Mouse (Mus musculus) liver, embryonic 11.5 days (tissue): Measurements from ENCODE around the gene Car5a. TPM values are rescaled to one million over a fixed set of nuclear protein-coding genes. Genes with fewer than 3 reads are reported as not detected.

Source experiments
- ATAC-seq: fragments of 200-750 bp; cut with Nextera tagmentation; replicated peaks from 2 replicates; pipeline ENCODE4 v1.8.0; 2017; ENCODE audit warnings: moderate number of reproducible peaks, mild to moderate bottlenecking, moderate TSS enrichment, moderate library complexity; ENCODE audit not compliant: low FRiP score
- DNase-seq: peaks from one replicate; pipeline ENCODE4 v3.0.0-alpha.2; 2017; ENCODE audit warnings: low spot score
- H3K27ac ChIP-seq: fragments of 300-500 bp; sonication (generic); 2 replicates; pipeline ENCODE4 v1.5.1; 2014; ENCODE audit warnings: mild to moderate bottlenecking, low read depth, low read length, control low read depth
- H3K27me3 ChIP-seq: fragments of 300-500 bp; sonication (generic); replicated peaks from 2 replicates; pipeline ENCODE4 v1.6.1; 2014; ENCODE audit warnings: low read length, mixed read lengths; ENCODE audit not compliant: control insufficient read depth, insufficient read depth
- H3K36me3 ChIP-seq: fragments of 300-500 bp; sonication (generic); 2 replicates; pipeline ENCODE4 v1.6.1; 2014; ENCODE audit warnings: mild to moderate bottlenecking, low read length, moderate library complexity, mixed read lengths; ENCODE audit not compliant: control insufficient read depth, insufficient read depth
- H3K4me1 ChIP-seq: fragments of 300-500 bp; sonication (generic); replicated peaks from 2 replicates; pipeline ENCODE4 v1.6.1; 2014; ENCODE audit warnings: low read length, mixed read lengths; ENCODE audit not compliant: control insufficient read depth, insufficient read depth
- H3K4me2 ChIP-seq: fragments of 300-500 bp; sonication (generic); 2 replicates; pipeline ENCODE4 v1.6.1; 2014; ENCODE audit warnings: mild to moderate bottlenecking, control low read depth, moderate library complexity
- H3K4me3 ChIP-seq: fragments of 300-500 bp; sonication (generic); 2 replicates; pipeline ENCODE4 v1.5.1; 2014; ENCODE audit warnings: low read depth, low read length, control low read depth
- H3K9ac ChIP-seq: fragments of 300-500 bp; sonication (generic); 2 replicates; pipeline ENCODE4 v1.6.1; 2014; ENCODE audit warnings: low read depth, low read length, control low read depth
- H3K9me3 ChIP-seq: fragments of 300-500 bp; sonication (generic); 2 replicates; pipeline ENCODE4 v1.6.1; 2016; ENCODE audit warnings: low read length, inconsistent platforms, mixed read lengths; ENCODE audit not compliant: control insufficient read depth
- WGBS: fragments of 180-500 bp; shearing (Covaris S2); extraction: QIAGEN DNeasy Blood & Tissue Kit; methylation state at CpG from one replicate; pipeline ENCODE4 v1.1.7; 2014; 5-methylcytosine and 5-hydroxymethylcytosine counted together
- polyA plus RNA-seq: library from polyadenylated mRNA; unstranded; fragments of >200 nt; fragmentation: Nextera tagmentation; extraction: Ambion mirVana; gene quantifications from 2 replicates; pipeline ENCODE4 v1.2.1, GENCODE M21; 2014

The Car5a gene
- polyA plus RNA-seq, 1 experiment from 2014 or later = 0.55 TPM

DNA sequence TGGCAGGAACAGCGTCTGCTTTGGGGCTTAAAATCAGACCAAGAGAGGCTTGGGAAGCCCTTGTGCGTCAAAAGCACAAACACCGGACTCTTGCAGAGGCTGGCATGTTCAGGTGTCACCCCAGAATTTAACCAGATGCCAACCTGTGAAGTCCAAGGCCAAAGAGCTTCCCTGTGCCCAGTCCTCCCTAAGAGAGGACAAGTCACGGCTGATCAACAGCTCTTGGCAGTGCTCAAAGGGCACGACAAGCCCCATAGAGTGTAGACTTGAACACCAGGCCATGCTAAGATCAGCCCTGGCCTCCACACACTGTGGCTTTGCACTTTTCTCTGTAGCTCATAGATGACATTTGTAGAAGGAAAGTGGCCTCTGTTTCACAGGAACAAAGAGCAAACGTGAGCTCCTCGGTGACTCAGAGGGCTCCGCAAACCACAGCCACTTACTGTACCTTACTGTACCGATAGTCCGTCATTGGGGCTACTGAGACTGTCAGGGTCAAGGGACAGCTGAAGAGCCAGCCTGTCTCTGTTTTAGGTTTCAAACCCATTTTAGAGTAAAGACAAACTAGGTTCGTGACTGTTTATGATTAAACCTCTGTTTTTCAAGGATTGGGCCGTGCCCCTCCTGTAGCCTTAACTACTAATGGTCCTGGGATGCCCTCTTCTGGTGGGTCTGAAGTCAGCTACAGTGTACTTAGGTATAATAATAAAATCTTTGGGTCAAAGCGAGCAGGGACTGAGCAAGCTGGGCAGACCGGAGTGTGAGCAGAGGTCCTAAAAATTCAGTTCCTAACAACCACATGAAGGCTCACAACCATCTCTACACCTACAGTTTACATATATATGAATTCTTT, 11.8 kb downstream of the Car5a start:
- H3K36me3 ChIP-seq = no peaks in the 10 kb centered on the region
- H3K4me1 ChIP-seq = no peaks in the 10 kb centered on the region
- H3K27me3 ChIP-seq = no peaks in the 10 kb centered on the region; the same call in 1 of the 2 replicates
- ATAC-seq (no peak), DNase-seq (no peak)
- H3K9me3 ChIP-seq = no peaks in the 10 kb centered on the region
- H3K4me3 ChIP-seq = no peak overlapping the region
- H3K4me2 ChIP-seq = no peak overlapping the region
- H3K9ac ChIP-seq = no peak overlapping the region
- H3K27ac ChIP-seq = no peak overlapping the region
- 79% methylated on average over 14 of the region's 14 CpGs for WGBS

DNA sequence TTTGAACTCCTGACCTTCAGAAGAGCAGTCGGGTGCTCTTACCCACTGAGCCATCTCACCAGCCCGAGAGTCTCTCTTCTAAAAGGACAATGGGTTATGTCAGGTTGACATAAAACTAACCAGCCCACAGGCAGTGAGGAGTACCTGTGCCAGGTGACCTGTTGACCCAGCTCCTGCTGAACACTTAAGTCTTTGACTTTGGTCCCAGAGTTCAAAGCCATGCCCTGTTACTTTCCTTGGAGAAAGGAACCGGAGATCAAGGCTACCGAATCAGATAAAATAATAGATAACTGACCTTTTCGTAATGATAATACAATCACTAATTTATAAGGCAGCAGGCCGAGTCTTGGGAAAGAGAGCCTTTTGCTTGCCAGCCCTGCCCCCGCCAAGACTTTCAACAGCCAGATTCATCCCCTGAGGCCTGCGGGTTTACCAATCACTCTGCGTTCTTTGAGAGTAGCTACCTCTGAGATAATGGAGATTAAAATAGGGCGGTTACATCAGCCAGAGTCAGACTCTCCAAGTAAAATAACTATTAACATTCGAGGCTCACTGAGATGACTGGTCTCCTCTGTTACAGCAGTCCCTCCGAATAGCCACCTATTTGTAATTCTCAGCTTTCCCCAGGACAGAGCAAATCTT, 12.6 kb downstream of the Car5a start:
- no peak for ATAC-seq
- Histone ChIP-seq H3K36me3 (no peaks in the 10 kb centered on the region), H3K4me2 (no peak overlapping the region), H3K9me3 (no peaks in the 10 kb centered on the region), H3K27me3 (no peaks in the 10 kb centered on the region; the same call in 1 of the 2 replicates), H3K9ac (no peak overlapping the region), H3K4me3 (no peak overlapping the region), H3K27ac (no peak overlapping the region), H3K4me1 (no peaks in the 10 kb centered on the region)
- no peak for DNase-seq
- WGBS = 78% methylated on average over 12 of the region's 12 CpGs

DNA sequence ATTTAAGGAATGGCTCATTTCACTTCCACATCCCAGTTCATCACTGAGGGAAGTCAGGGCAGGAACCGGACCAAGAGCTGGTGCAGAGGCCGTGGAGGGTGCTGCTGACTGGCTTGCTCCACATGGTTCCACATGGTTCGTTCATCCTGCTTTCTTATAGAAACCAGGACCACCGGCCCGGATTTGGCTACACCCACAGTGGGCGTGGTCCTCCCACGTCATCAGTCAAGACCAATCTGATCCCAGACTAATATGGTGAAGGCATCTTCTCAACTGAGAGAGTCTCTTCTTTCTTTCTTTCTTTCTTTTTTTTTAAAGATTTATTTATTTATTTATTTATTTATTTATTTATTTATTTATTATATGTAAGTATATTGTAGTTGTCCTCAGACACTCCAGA, 13.1 kb downstream of the Car5a start:
- Histone ChIP-seq H3K9ac (no peak overlapping the region), H3K9me3 (no peaks in the 10 kb centered on the region), H3K27me3 (no peaks in the 10 kb centered on the region; the same call in 1 of the 2 replicates), H3K4me1 (no peaks in the 10 kb centered on the region), H3K27ac (no peak overlapping the region), H3K4me2 (no peak overlapping the region), H3K36me3 (no peaks in the 10 kb centered on the region), H3K4me3 (no peak overlapping the region)
- WGBS = 70% methylated on average over 7 of the region's 7 CpGs
- DNase-seq = no peak
- ATAC-seq = no peak

DNA sequence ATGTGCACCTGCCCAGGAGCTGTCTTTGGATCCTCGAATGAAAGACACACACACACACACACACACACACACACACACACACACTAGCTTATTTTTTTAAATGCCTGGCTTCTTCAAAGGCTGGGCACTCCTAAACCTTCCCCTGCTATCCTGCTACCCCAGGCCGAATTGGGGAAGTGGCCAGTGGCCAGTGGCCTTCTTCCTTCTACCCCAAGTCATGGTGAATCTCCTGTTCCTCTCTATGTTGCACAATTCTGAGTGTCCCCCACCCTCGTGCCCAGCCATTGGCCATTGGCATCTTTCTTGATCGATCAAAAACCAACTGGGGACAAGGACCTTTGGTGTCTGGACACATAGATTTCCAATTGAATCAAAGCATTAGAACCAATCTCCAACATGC, 14.7 kb downstream of the Car5a start:
- ATAC-seq (no peak), DNase-seq (no peak)
- Histone ChIP-seq H3K27me3 (no peaks in the 10 kb centered on the region; the same call in 1 of the 2 replicates), H3K9me3 (no peaks in the 10 kb centered on the region), H3K4me2 (no peak overlapping the region), H3K27ac (no peak overlapping the region), H3K9ac (no peak overlapping the region), H3K36me3 (no peaks in the 10 kb centered on the region), H3K4me3 (no peak overlapping the region), H3K4me1 (no peaks in the 10 kb centered on the region)
- 59% methylated on average over 4 of the region's 4 CpGs for WGBS

DNA sequence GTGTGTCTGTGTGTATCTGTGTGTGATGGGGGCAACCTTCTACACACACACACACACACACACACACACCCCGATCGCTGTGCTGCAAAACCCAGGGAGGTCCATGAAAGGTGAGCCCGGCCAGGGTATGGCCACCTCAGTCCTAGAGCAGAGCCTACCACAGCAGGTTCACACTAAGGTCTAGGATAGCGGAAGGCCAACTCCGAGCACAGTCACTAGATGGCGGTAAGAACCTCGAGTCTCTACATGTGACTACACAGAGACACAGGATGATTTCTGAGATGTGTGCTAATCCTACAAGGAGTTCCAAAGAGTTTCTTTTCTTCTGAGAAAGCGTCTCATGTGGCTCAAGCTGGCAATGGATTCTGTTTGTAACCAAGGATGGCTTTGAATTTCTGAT, 17.4 kb downstream of the Car5a start:
- Histone ChIP-seq H3K27ac (no peak overlapping the region), H3K9me3 (no peaks in the 10 kb centered on the region), H3K4me1 (no peaks in the 10 kb centered on the region), H3K4me3 (no peak overlapping the region), H3K4me2 (no peak overlapping the region), H3K27me3 (no peaks in the 10 kb centered on the region; the same call in 1 of the 2 replicates), H3K9ac (no peak overlapping the region), H3K36me3 (no peaks in the 10 kb centered on the region)
- DNase-seq (no peak), ATAC-seq (peak; percentile 57; the same call in 1 of the 2 replicates)
- WGBS = 36% methylated on average over 8 of the region's 8 CpGs

DNA sequence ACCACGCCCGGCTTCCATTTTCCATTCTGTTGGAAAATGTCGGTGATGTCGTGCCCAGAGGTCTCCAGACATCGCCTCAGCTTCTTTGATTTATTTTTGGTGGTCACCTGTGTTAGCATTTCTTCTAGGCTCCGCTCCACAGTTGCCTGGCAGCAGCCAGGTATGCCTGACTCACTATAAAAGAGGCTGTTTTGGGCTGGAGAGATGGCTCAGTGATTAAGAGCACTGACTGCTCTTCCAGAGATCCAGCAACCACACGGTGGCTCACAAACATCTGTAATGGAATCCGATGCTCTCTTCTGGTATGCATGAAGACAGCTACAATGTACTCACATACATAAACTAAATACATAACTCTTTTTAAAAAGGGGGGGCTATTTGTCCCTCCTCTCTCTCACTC, 18.4 kb downstream of the Car5a start:
- H3K4me1 ChIP-seq = no peaks in the 10 kb centered on the region
- H3K27ac ChIP-seq = no peak overlapping the region
- no peak overlapping the region for H3K4me3 ChIP-seq
- 61% methylated on average over 8 of the region's 8 CpGs for WGBS
- ATAC-seq (no peak), DNase-seq (no peak)
- H3K4me2 ChIP-seq = no peak overlapping the region
- H3K27me3 ChIP-seq = no peaks in the 10 kb centered on the region; the same call in 1 of the 2 replicates
- H3K9ac ChIP-seq = no peak overlapping the region
- no peaks in the 10 kb centered on the region for H3K36me3 ChIP-seq
- H3K9me3 ChIP-seq = no peaks in the 10 kb centered on the region

DNA sequence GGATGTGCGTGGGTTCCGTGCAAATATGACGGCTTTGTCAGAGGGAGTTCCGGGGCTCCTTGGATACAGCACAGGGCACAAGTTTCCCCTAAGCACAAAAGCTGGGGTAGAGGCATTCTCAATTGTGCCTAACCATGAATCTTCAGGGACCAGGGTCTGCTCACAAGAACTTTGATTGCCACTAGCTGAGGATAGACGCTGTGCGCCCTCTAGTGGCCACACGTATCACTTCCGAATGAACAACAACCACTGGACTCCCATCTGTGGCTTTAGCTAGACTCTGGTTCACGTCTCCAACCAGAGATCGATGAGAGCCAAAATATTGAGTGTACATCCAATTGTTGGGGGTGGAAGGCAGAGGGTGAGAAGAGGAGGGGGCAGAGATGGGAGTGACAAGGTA, 19.1 kb downstream of the Car5a start:
- Histone ChIP-seq H3K9ac (no peak overlapping the region), H3K4me2 (no peak overlapping the region), H3K36me3 (no peaks in the 10 kb centered on the region), H3K27me3 (no peaks in the 10 kb centered on the region; the same call in 1 of the 2 replicates), H3K4me1 (no peaks in the 10 kb centered on the region), H3K27ac (no peak overlapping the region), H3K4me3 (no peak overlapping the region), H3K9me3 (no peaks in the 10 kb centered on the region)
- ATAC-seq (no peak), DNase-seq (peak; percentile 69)
- 29% methylated on average over 10 of the region's 10 CpGs for WGBS

DNA sequence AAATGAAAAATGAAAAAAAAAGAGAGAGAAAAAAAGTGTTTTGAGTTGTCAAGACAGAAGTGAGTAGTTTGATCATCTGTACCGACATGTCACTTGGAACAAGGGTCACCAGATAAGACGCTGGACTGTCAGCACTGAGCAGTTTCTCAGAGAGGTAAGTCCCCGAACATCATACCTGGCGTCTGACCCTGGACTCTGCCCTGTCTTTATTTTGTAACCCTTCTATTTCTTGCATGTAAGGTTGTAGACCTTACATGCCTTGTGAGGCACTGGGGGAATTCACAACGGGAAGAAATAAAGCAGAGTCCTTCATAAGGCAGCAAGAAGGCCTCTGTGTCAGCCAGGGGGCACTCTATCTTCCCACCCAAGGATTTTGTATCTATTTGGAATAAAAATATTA, 20.0 kb downstream of the Car5a start:
- H3K27ac ChIP-seq = no peak overlapping the region
- DNase-seq (no peak), ATAC-seq (no peak)
- H3K9ac ChIP-seq = no peak overlapping the region
- H3K9me3 ChIP-seq = no peaks in the 10 kb centered on the region
- 73% methylated on average over 5 of the region's 5 CpGs for WGBS
- no peaks in the 10 kb centered on the region for H3K36me3 ChIP-seq
- H3K4me2 ChIP-seq = no peak overlapping the region
- H3K4me3 ChIP-seq = no peak overlapping the region
- H3K4me1 ChIP-seq = no peaks in the 10 kb centered on the region
- H3K27me3 ChIP-seq = no peaks in the 10 kb centered on the region

DNA sequence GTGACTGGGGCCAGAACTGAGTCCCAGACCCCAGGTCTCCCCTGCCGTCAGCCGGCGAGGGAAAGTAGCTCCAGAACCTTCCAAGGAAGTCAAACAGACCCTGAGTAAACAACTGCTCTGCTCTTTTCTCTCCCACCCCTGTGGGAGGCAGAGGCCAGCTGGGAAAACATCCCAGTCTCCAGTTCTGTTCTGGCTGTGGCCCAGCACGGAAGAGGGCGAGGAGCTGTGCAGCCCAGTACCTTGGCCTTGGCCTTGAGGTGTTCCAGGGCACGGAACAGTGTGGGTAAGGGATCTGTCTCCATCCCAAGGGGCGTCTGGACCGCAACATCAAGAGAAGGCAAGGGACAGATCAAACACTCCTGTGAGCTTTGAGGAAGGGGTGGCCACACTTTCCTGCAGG, 22.6 kb downstream of the Car5a start:
- ATAC-seq (no peak), DNase-seq (no peak)
- Histone ChIP-seq H3K27me3 (no peaks in the 10 kb centered on the region), H3K36me3 (no peaks in the 10 kb centered on the region), H3K4me1 (no peaks in the 10 kb centered on the region), H3K9ac (no peak overlapping the region), H3K4me2 (no peak overlapping the region), H3K4me3 (no peak overlapping the region), H3K9me3 (no peaks in the 10 kb centered on the region), H3K27ac (no peak overlapping the region)
- 73% methylated on average over 8 of the region's 8 CpGs for whole genome bisulfite sequencing
